Mouse (Mus musculus) embryo, embryonic 11 days (tissue): ENCODE measurements around the gene Kcnj5.
A peak's percentile ranks its signal among the peaks of the same experiment; 100 is the strongest.

Source experiments
- DNase-seq: peaks from one replicate; pipeline ENCODE4 v3.0.0-alpha.2; 2015

Gene Kcnj5

DNA sequence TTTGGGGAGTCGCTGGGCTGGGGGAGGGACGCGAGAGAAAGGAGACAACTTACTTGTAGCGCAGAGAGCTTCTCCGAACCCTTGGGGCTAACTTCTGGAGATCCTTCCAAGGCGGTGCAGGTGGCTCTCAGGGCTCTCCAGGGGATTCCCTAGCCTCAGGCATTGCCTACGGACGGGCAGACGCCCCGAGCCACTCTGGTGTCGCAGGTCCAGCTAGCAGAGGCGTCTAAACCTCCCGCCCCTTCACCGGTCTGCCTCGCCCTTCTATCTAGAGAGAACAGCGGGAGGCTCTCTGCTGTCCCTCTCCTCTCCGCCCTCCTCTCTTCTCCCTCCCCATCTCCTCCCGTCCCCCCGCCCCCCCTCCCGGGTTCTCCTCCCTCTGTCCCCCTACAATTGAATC is at the start of gene Kcnj5:
Gene Kcnj5, minus strand, starts transcription at position 300 of the 400 bp plus-strand sequence.
- DNase-seq: peak; percentile 40

DNA sequence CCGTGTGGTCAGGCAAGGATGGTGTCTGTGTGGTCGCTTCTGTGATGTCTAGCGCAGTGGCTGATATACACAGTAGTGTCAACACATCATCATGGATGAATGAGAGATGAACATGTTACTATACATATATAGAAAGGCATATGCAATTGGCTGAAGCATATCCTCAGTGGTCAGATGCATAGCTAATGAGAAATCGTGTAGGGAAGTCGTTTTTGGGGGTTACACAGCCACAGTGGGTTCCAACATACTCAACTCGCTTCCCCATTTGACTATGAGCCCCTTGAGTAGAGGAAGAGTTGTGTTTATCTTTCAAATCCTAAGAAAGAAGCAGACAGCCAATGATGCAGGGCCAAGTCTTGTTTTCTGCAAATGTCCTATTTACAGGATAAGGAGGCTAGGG is 48.6 kb upstream of the Kcnj5 start:
- DNase-seq: no peak

GRCm38 (mm10) chr9:32391701-32392100 is 47.6 kb upstream of the Kcnj5 start:
- DNase-seq: no peak

DNA sequence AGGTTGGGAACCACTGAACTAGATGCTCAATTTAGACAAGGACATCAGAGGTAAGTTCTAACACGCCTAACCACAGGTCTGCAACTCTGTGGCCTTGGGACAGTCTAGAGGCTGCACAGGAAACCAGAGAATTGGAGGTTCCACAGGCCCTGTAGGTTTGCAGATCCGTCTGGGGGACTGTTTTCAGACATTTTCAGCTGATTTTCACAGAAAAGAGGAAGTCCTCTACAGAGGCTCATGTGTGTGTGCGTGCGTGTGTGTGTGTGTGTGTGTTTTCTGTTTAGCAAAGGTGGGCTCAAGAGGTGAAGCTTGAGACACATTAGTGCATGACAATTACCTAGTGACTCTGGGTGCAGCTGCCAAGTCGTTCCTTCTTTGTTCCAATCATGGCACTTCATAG is 46.9 kb upstream of the Kcnj5 start:
- DNase-seq: no peak

- DNase-seq: no peak
Observed at GRCm38 (mm10) chr9:32388120-32388519, 44.0 kb upstream of the Kcnj5 start.

GRCm38 (mm10) chr9:32384906-32385305 is 40.8 kb upstream of the Kcnj5 start:
- DNase-seq: no peak

- DNase-seq: no peak
Observed at GRCm38 (mm10) chr9:32376863-32377590, 32.9 kb upstream of the Kcnj5 start.

DNA sequence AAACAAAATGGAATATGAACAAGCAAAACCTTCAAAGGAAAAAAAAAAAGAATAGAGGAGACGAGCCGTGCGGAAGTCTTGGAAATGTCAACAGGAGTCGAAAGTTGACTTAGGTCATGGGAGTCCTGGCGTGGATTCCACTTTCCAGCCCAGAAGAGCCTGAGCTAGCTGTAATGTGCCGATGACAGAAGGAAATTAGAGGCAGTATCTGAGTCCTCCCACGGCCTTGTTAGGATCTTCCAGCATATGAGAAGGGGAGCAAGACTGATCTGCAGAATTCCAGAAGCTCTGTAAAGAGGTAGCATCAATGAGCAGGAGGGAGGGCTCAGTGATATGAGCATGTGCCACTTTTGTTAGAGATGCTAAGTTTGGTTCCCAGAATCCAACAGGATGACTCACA is 31.9 kb upstream of the Kcnj5 start:
- no peak for DNase-seq

DNA sequence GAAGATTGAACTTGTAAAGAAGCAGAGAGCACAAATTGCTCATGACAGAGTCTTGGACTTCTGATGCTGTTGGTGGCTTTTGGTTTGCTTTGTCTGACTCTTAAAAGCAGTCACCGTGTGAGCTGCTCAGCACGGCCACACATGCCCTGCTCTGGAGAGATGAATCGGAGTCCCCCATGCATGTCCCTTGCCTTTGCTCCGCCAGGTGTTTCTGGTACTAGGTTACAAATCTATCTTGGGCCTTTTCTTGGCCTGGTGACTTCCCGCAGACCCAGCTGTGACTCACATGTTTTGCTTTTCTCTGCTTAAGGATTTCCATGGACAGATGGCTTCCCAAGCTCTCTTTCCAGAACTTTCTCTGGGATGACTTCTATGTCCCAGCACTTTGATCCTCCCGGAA is 29.5 kb upstream of the Kcnj5 start:
- DNase-seq: no peak

GRCm38 (mm10) chr9:32372202-32372601 is 28.1 kb upstream of the Kcnj5 start, which contains the start of gene Kcnj1:
TSS of gene Kcnj1 (plus strand) at chr9:32372493.
- no peak for DNase-seq

DNA sequence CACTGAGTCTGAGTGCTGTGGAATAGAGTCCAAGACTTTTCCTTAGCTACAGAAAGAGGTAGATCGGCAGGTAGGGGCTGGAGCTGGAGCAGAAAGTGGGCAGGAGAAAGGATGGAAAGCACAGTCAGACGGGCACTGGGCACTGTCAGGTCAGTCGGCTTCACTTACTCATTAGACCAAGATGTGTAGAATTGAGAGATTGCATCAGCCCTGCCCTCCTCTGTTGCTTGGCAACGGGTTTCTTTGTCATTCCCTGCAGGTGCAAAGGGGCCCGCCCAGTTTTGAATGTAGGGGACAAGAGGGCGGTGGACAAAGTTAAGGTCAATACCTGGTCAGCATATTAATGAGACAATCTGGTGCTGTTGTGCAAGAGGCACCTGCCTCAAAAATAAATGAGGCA is 25.2 kb upstream of the Kcnj5 start:
- DNase-seq: no peak

DNA sequence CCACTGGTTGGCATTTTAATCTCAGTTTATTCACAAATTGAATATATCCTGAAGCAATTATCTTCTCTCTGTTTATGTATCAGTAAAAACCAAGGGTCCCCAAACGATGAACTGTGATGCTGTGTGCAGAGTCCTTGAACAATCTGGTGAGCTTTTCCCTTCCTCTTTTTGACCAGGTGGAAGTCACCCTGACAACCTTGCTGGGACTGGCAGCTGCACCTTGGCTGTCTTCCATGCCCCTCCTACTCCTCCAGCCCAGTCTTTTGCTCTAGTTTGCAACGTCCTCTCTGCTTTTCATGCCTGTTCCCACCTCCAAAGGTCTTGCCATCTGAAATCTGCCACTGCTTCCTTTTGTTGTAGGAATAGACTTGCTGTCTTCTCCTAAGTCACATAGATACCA is 24.7 kb upstream of the Kcnj5 start:
- DNase-seq: no peak

- DNase-seq: no peak
Observed at GRCm38 (mm10) chr9:32360770-32361169, 16.6 kb upstream of the Kcnj5 start.

DNA sequence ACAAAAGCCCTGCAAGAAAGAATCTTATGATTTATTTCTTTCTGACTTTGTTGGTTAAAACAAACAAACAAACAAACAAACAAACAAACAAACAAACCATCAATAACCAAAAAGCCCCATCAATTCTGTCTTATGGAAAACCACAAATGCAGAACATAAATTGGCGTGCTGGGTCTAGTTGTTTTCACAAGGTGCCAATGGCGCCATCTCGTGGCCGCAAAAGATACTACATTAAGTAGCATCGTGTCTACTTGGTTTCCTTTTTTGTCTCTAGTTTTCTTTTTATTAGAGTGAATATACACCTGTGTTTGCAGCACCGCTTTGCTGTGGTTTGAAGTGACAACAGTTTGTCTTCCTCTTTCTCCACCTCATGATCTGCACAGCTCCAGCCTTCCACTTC is 6.2 kb upstream of the Kcnj5 start:
- peak; percentile 86 for DNase-seq

- DNase-seq: no peak
Observed at GRCm38 (mm10) chr9:32349344-32349743, 5.2 kb upstream of the Kcnj5 start.

DNA sequence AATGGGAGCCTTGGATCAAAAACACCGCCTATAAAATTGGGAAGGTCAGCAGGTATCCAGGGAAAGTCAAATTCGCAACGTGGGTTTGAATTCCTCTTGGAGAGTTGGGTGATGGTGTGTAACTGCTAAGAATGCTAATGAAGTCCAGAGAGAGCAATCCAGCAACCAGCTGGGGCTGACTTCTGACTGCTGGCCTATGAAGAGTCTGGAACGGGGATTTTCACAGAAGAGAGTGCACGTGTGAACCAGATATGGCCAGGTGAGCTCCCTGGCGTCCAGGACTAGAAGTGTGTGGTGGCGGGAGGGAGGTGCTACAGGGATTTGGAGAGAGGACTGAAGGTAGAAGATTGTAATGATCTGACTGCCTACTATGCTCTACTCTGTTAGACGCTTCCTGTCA is 3.9 kb upstream of the Kcnj5 start:
- no peak for DNase-seq

- peak; percentile 33 for DNase-seq
Observed at GRCm38 (mm10) chr9:32344489-32344888, 339 bp upstream of the Kcnj5 start.

DNA sequence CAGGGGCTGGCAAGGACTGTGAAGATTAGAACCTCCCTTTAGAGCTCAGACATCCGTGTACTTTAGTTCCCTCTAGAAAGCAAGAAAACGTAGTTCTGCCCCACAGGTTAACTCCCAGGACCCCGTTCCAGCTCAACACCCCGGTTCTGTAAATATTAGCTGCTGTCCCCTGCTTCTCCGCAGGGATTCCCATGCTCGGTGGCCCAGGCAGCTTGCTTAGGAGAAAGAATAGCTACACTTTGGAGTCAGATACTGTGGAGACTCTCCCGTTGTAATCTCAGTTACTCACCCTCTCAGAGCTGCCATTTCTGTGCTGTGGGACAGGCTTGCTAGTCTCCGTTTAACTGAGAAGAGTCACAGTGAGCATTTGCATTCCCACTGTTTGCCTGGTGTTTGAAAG is 1.2 kb downstream of the Kcnj5 start:
- no peak for DNase-seq

GRCm38 (mm10) chr9:32340831-32341230 is 3.3 kb downstream of the Kcnj5 start:
- DNase-seq: no peak

GRCm38 (mm10) chr9:32335389-32336150 is 8.6 kb downstream of the Kcnj5 start:
- DNase-seq: no peak

DNA sequence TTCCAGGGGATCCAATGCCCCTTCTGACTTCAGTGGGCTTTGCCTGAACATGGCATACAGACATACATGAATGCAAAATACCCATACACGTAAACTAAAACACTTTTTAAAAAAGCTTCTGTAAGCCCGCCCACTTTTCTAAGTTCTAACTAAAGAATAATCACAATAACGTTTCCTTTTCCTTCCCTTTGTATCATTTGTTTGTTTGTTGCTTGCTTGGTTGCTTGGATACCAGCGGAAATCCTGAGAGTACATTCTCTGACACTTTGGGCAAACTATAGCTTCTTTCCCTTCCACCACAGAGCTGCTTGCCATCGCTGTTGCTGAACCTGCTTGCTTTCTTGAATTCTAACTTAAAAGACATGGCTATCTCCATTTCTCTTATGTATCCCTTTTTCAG is 13.0 kb downstream of the Kcnj5 start:
- no peak for DNase-seq

GRCm38 (mm10) chr9:32328777-32329176 is 15.4 kb downstream of the Kcnj5 start:
- no peak for DNase-seq

DNA sequence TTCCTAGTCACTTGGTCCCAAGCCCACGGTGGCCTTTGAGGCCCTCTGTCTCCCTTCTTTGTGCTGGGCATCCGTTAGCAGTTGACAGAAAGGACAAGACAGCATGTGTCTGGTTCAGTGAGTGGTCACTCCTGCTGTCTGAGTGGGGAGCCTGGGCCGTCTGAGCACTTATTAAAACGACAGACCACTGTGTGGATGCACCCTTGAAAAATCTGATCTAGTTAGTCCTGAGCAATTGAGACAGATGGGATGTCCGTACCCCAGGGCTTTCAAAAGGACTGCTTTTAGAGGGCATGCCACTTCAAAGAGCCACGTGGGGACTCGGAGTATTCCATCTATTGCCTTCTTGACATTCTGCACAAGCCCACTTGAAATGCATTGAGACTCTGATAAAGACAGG is 20.5 kb downstream of the Kcnj5 start:
- DNase-seq: no peak

DNA sequence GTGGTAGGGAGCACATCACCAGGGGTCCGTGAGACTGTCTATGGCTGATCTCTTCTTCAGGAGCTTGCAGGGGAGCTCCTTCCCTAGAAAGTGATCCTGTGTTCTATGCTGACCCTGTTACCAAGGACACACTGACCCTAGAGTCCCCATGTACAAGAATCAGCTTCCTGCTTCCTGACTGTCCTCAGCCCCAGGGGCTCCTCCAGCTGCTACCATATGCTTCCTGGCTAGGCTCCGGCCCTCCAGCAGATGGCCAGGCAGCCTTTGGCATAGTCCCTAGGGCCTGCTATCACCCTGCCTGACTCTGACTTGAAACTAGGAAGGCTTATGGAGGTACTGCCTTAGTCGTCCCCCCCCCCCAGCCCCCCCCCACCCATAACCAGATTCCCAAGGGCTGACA is 24.0 kb downstream of the Kcnj5 start:
- DNase-seq: peak; percentile 26

- DNase-seq: no peak
Observed at GRCm38 (mm10) chr9:32315999-32316398, 28.2 kb downstream of the Kcnj5 start.
